Mouse (Mus musculus): ENCODE data around the gene Miga1.

DNA sequence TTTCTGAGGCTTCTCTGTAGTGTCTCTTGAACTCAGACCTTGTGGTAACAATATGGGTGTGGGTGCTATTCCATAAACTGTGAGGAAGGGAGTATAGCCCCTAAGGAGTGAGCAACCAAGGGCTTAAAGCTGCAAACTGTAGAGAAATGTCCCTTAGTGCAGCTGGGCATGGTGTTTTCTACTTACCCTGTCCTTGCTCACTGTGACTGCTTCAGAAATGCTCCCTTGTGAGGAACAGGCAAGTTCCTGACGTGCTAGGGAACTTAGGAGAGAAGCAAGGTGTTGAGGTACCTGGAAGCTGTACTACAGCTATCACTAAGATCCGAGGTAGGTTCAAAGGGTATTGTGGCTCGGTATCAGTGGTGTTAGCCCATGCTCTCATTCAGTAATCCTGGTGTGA lies 10.2 kb upstream of the Miga1 start:
- TF ChIP-seq CTCF (IDR thresholded peaks at IDR 0.05; ENCODE audit: low read depth), result no peak
- no peak for TF ChIP-seq EP300 (IDR thresholded peaks at IDR 0.05; ENCODE audit: low read depth)

All from liver, embryonic 14.5 days (tissue).